11 mouse cellular contexts compared by ENCODE assay signal in genomic region chr7:72474751-72475150, GRCm38 (mm10).
DNase-seq lines count a peak whose midpoint lies in the region; ATAC-seq and TF ChIP-seq lines count a peak whose summit lies in the region.
"Had no signal": no experiment of that assay in that cellular context is flagged by ENCODE, and none has a peak within 500 bp of the region (broad histone marks: within the 10 kb centered on the region; RNA-seq: fewer than 3 reads in every experiment).

No protein-coding gene starts in this region.

- no peak overlapping the region for H3K4me2 ChIP-seq in embryonic facial prominence, embryonic 14.5 days (ENCODE audit: low read depth, low read length)
- H3K4me2 ChIP-seq in hindbrain, postnatal 0 days (ENCODE audit: low read depth, low read length) = no peak overlapping the region
- no peak overlapping the region for H3K4me2 ChIP-seq in midbrain, embryonic 14.5 days (ENCODE audit: low read length)
- H3K4me2 ChIP-seq in limb, embryonic 14.5 days (replicated peaks; ENCODE audit: low read depth, low read length, severe bottlenecking) = no peak overlapping the region

- no peak for ATAC-seq in embryonic facial prominence, embryonic 14.5 days (ENCODE audit: low read depth)
- no peak for ATAC-seq in hindbrain, postnatal 0 days
- no peak for ATAC-seq in midbrain, embryonic 14.5 days (ENCODE audit: low FRiP score, low TSS enrichment)
- no peak for ATAC-seq in limb, embryonic 14.5 days (ENCODE audit: low FRiP score, low read depth)
- no peak for ATAC-seq in granulocyte monocyte progenitor cell, adult 5-6 weeks (replicated peaks; ENCODE audit: poor library complexity, severe bottlenecking)
- ATAC-seq: intestine, embryonic 16.5 days had no signal

- TF ChIP-seq POLR2A in limb, embryonic 14.5 days (IDR thresholded peaks at IDR 0.05; ENCODE audit: borderline replicate concordance, extremely low read depth, insufficient read depth, insufficient read length) = no peak

- WGBS in embryonic facial prominence, embryonic 14.5 days = 41% methylated on average over 4 of the region's 4 CpGs
- 78% methylated on average over 4 of the region's 4 CpGs for WGBS in embryonic facial prominence, embryonic 10.5 days
- WGBS in hindbrain, postnatal 0 days = 30% methylated on average over 4 of the region's 4 CpGs
- 66% methylated on average over 4 of the region's 4 CpGs for WGBS in hindbrain, embryonic 10.5 days
- 61% methylated on average over 4 of the region's 4 CpGs for WGBS in midbrain, embryonic 14.5 days
- 79% methylated on average over 4 of the region's 4 CpGs for WGBS in midbrain, embryonic 10.5 days
- WGBS in limb, embryonic 14.5 days = 12% methylated on average over 4 of the region's 4 CpGs

- H3K9me3 ChIP-seq in embryonic facial prominence, embryonic 14.5 days (ENCODE audit: control insufficient read depth, low read length) = no peaks in the 10 kb centered on the region
- no peaks in the 10 kb centered on the region for H3K9me3 ChIP-seq in embryonic facial prominence, embryonic 10.5 days
- no peaks in the 10 kb centered on the region for H3K9me3 ChIP-seq in hindbrain, postnatal 0 days (ENCODE audit: low read length)
- H3K9me3 ChIP-seq in hindbrain, embryonic 10.5 days = no peaks in the 10 kb centered on the region
- H3K9me3 ChIP-seq in midbrain, embryonic 14.5 days (ENCODE audit: control insufficient read depth, low read length) = no peaks in the 10 kb centered on the region
- H3K9me3 ChIP-seq in midbrain, embryonic 10.5 days (replicated peaks) = no peaks in the 10 kb centered on the region
- 0 out of 2 replicates have a peak, but pooled peaks cover 4% of the 10 kb centered on the region for H3K9me3 ChIP-seq in limb, embryonic 14.5 days (ENCODE audit: control insufficient read depth, low read length)

- H3K27ac ChIP-seq in embryonic facial prominence, embryonic 14.5 days (replicated peaks; ENCODE audit: low read depth, low read length) = peak overlapping the region; percentile 25; the same call in 1 of the 2 replicates
- H3K27ac ChIP-seq in embryonic facial prominence, embryonic 10.5 days (replicated peaks) = no peak overlapping the region
- H3K27ac ChIP-seq in hindbrain, postnatal 0 days = no peak overlapping the region
- H3K27ac ChIP-seq in hindbrain, embryonic 10.5 days = no peak overlapping the region
- no peak overlapping the region for H3K27ac ChIP-seq in midbrain, embryonic 14.5 days (replicated peaks; ENCODE audit: low read depth, low read length)
- no peak overlapping the region for H3K27ac ChIP-seq in midbrain, embryonic 10.5 days (replicated peaks)
- H3K27ac ChIP-seq in limb, embryonic 14.5 days (replicated peaks; ENCODE audit: low read depth, low read length) = no peak overlapping the region

- H3K36me3 ChIP-seq in embryonic facial prominence, embryonic 14.5 days (ENCODE audit: control insufficient read depth, insufficient read depth, low read length) = no peaks in the 10 kb centered on the region
- H3K36me3 ChIP-seq in embryonic facial prominence, embryonic 10.5 days (replicated peaks) = no peaks in the 10 kb centered on the region
- H3K36me3 ChIP-seq in hindbrain, postnatal 0 days (ENCODE audit: insufficient read depth, low read length) = no peaks in the 10 kb centered on the region
- no peaks in the 10 kb centered on the region for H3K36me3 ChIP-seq in hindbrain, embryonic 10.5 days
- no peaks in the 10 kb centered on the region for H3K36me3 ChIP-seq in midbrain, embryonic 14.5 days (ENCODE audit: control insufficient read depth, insufficient read depth, low read length)
- no peaks in the 10 kb centered on the region for H3K36me3 ChIP-seq in midbrain, embryonic 10.5 days
- no peaks in the 10 kb centered on the region for H3K36me3 ChIP-seq in limb, embryonic 14.5 days (ENCODE audit: control insufficient read depth, insufficient read depth, low read length)

- TF ChIP-seq CTCF in hindbrain, postnatal 0 days (IDR thresholded peaks at IDR 0.05; ENCODE audit: low read depth) = no peak

- DNase-seq in embryonic facial prominence, embryonic 14.5 days (ENCODE audit: low spot score) = no peak
- DNase-seq in embryonic facial prominence, embryonic 10.5 days (ENCODE audit: low spot score) = no peak
- peak; percentile 33 for DNase-seq in hindbrain, postnatal 0 days (ENCODE audit: low spot score)
- DNase-seq in hindbrain, embryonic 10.5 days (ENCODE audit: low spot score) = no peak
- DNase-seq in midbrain, embryonic 14.5 days = peak; percentile 35
- DNase-seq in midbrain, embryonic 10.5 days (ENCODE audit: low spot score) = no peak
- peak; percentile 50 for DNase-seq in limb, embryonic 14.5 days (ENCODE audit: low spot score)
- DNase-seq: heart, postnatal 36 days; thymus, adult 2 months had no signal

- H3K27me3 ChIP-seq in embryonic facial prominence, embryonic 14.5 days (replicated peaks; ENCODE audit: control insufficient read depth, insufficient read depth, low read length) = no peaks in the 10 kb centered on the region
- no peaks in the 10 kb centered on the region for H3K27me3 ChIP-seq in embryonic facial prominence, embryonic 10.5 days (replicated peaks; ENCODE audit: low read depth, poor library complexity, severe bottlenecking)
- no peaks in the 10 kb centered on the region for H3K27me3 ChIP-seq in hindbrain, postnatal 0 days (ENCODE audit: insufficient read depth, low read length)
- H3K27me3 ChIP-seq in hindbrain, embryonic 10.5 days (ENCODE audit: insufficient read depth, poor library complexity, severe bottlenecking) = no peaks in the 10 kb centered on the region
- no peaks in the 10 kb centered on the region for H3K27me3 ChIP-seq in midbrain, embryonic 14.5 days (ENCODE audit: control insufficient read depth, insufficient read depth, low read length)
- H3K27me3 ChIP-seq in midbrain, embryonic 10.5 days (ENCODE audit: low read depth, poor library complexity, severe bottlenecking) = no peaks in the 10 kb centered on the region
- H3K27me3 ChIP-seq in limb, embryonic 14.5 days (ENCODE audit: control insufficient read depth, insufficient read depth, low read length) = no peaks in the 10 kb centered on the region

- peaks cover 20% of the 10 kb centered on the region; the same call in 1 of the 2 replicates for H3K4me1 ChIP-seq in embryonic facial prominence, embryonic 14.5 days (ENCODE audit: control insufficient read depth, insufficient read depth, low read length)
- H3K4me1 ChIP-seq in embryonic facial prominence, embryonic 10.5 days = peaks cover 8% of the 10 kb centered on the region; the same call in 1 of the 2 replicates
- no peaks in the 10 kb centered on the region for H3K4me1 ChIP-seq in hindbrain, postnatal 0 days (ENCODE audit: insufficient read depth, low read length)
- H3K4me1 ChIP-seq in hindbrain, embryonic 10.5 days (replicated peaks) = no peaks in the 10 kb centered on the region
- H3K4me1 ChIP-seq in midbrain, embryonic 14.5 days (ENCODE audit: control insufficient read depth, insufficient read depth, low read length) = no peaks in the 10 kb centered on the region
- no peaks in the 10 kb centered on the region for H3K4me1 ChIP-seq in midbrain, embryonic 10.5 days
- H3K4me1 ChIP-seq in limb, embryonic 14.5 days (ENCODE audit: control insufficient read depth, insufficient read depth, low read length) = peaks cover 4% of the 10 kb centered on the region; the same call in 1 of the 2 replicates

- H3K9ac ChIP-seq in embryonic facial prominence, embryonic 14.5 days (ENCODE audit: low read depth, low read length) = no peak overlapping the region
- no peak overlapping the region for H3K9ac ChIP-seq in hindbrain, postnatal 0 days (replicated peaks; ENCODE audit: low read length)
- H3K9ac ChIP-seq in midbrain, embryonic 14.5 days (replicated peaks; ENCODE audit: low read length) = no peak overlapping the region
- no peak overlapping the region for H3K9ac ChIP-seq in limb, embryonic 14.5 days (ENCODE audit: low read depth, low read length, severe bottlenecking)

- no peak overlapping the region for H3K4me3 ChIP-seq in embryonic facial prominence, embryonic 14.5 days (ENCODE audit: low read depth, low read length)
- no peak overlapping the region for H3K4me3 ChIP-seq in embryonic facial prominence, embryonic 10.5 days
- H3K4me3 ChIP-seq in hindbrain, postnatal 0 days (ENCODE audit: low read length) = no peak overlapping the region
- H3K4me3 ChIP-seq in hindbrain, embryonic 10.5 days = no peak overlapping the region
- no peak overlapping the region for H3K4me3 ChIP-seq in midbrain, embryonic 14.5 days (replicated peaks; ENCODE audit: low read depth, low read length)
- H3K4me3 ChIP-seq in midbrain, embryonic 10.5 days = no peak overlapping the region
- H3K4me3 ChIP-seq in limb, embryonic 14.5 days (replicated peaks; ENCODE audit: low read length) = no peak overlapping the region

Comparison
In these comparisons a context has a peak if more than half of its experiments do, and no peak if none do; other contexts are left out.
1. DNase-seq: peak in hindbrain, postnatal 0 days (single experiment), midbrain, embryonic 14.5 days (single experiment) and limb, embryonic 14.5 days (single experiment); none in embryonic facial prominence, embryonic 14.5 days (single experiment), embryonic facial prominence, embryonic 10.5 days (single experiment), hindbrain, embryonic 10.5 days (single experiment) and midbrain, embryonic 10.5 days (single experiment).